Mouse (Mus musculus) Muller cell, postnatal 12 days (primary cell): ENCODE measurements around the gene Vmn2r11.
"Not testable (repeated sequence)": the region's sequence is repeated elsewhere in the genome, so short reads cannot be mapped to it uniquely, and the experiment has no call there.

Source experiments
- DNase-seq: peaks from one replicate; pipeline ENCODE4 v3.0.0-alpha.2; 2015; ENCODE audit errors: inconsistent ontology term

Gene Vmn2r11

DNA sequence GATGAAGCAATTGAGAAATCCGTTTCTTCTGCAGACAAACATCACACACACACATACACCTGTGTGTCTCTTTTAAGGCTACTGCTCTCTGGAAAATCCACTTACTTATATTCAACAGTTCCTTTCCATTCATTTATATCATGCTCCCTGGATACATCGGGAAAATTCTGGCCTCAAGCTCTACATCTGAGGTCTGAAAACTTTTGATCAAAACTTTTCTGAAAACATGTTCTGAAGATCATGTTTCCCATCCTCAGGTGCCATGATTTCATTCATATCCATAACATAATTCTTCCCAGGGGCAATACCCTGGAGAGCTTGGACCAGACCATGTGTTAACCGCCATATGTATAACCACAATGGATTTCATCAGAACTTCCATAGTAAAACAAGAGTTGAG, at the start of gene Vmn2r11:
Gene Vmn2r11 (minus strand): TSS at position 101 of the 400 bp plus-strand sequence.
- not testable (repeated sequence) for DNase-seq

DNA sequence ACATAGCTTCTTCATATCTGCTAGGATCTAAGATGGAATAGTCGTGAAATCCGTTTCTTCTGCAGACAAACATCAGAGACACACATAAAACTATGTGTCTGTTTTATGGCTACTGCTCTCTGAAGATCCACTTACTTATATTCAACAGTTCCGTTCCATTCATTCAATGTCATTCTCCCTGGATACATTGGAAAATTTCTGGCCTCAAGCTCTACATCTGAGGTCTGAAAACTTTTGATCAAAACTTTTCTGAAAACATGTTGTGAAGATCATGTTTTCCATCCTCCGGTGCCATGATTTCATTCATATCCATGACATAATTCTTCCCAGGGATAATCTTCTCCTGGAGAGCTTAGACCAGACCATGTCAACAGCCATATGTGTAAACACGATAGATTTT, 38.5 kb upstream of the Vmn2r11 start, which contains the start of gene Vmn2r12:
Gene Vmn2r12 (minus strand): TSS at position 101 of the 400 bp plus-strand sequence.
- not testable (repeated sequence) for DNase-seq

DNA sequence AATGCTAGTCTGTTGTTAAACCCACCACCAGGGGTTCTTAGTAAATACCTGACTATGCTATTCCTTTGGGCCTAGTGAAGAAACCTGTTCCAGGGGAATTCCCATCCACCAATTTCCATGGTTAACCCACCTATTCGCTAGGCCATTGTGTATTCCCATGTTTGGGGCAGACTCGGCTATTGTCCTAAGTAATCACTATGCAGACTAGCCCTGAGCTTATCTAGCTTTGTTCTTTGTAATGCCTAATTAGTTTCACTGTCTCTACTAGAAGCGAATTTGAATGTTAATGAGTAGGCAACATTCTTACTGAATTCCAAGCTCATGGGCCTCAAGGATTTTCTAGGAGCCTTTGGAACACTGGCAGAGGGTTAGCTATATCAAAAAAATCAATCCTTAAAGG, 37.1 kb upstream of the Vmn2r11 start:
- not testable (repeated sequence) for DNase-seq

DNA sequence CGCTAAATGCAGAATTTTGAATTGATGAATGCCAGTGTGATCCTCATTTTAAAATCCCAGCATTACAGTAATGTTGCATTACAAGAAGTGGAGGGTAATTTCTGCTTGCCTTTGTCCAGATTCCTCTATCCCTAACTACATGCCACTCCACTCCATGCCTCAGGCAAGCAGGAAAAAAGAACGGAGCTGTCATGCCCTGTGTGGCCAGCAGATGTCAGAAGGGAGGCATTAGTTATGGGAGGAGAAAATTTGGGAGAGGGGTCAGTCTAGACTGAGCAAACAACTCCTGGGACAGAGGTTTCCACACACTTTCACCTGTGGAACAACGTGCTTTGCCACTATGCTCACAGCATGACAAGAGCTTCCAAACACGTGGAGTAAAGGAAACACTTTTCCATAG, 12.6 kb upstream of the Vmn2r11 start:
- not testable (repeated sequence) for DNase-seq

DNA sequence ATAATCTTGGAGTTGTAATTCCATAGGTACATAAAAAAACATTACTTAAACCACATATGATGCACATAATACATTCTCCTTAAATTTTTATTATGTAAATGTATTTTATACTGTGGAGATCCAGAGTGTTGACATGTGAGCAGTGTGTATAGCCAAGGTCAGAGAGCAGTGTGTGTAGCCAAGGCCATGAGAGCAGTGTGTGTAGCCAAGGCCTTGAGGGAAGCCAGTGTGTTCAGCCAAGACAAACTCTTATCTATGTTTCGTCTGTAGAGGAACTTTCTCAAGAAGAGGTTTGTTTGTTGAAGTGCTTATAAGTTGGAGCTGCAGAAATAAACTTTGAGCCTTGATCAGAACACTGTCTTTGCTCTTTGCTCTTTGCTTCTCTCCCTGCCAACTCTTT, 4.1 kb downstream of the Vmn2r11 start:
- DNase-seq: no peak

DNA sequence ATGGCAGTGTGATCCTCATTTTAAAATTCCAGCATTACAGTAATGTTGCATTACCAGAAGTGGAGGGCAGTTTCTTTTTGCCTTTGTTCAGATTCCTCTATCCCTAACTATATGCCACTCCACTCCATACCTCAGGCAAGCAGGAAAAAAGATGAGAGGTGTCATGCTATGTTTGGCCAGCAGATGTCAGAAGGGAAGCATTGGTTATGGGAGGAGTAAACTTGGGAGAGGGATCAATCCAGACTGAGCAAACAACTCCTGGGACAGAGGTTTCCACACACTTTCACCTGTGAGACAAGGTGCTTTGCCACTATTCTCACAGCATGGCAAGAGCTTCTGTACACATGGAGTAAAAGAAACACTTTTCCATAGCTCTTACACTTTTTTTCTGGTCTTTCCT, 26.8 kb downstream of the Vmn2r11 start:
- DNase-seq: no peak

DNA sequence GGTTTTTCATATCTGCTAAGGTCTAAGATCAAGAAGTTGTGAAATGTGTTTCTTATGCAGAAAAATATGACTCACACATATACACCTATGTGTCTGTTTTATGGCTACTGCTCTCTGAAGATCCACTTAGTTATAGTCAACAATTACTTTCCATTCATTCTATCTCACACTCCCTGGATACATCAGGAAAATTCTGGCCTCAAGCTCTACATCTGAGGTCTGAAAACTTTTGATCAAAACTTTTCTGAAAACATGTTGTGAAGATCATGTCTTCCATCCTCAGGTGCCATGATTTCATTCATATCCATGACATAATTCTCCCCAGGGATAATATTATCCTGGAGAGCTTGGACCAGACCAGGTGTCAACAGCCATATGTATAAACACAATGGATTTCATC, 52.9 kb downstream of the Vmn2r11 start, which contains the start of gene Vmn2r10:
Gene Vmn2r10 (minus strand): TSS at position 101 of the 400 bp plus-strand sequence.
- DNase-seq: not testable (repeated sequence)
